Mouse (Mus musculus) myocyte (in vitro differentiated cells): ENCODE measurements at regions not wholly inside any gene's neighbourhood (a gene's known extent, or its start where the extent isn't known, plus 50 kb on each side); places are given as distances from the start of the nearest gene placed in this dataset.

Experiments used
- CEBPB ChIP-seq: IDR thresholded peaks from 2 replicates; pipeline ENCODE4 v1.6.1; 2011; ENCODE audit warnings: mild to moderate bottlenecking, moderate library complexity; ENCODE audit not compliant: poor library complexity, insufficient read depth, severe bottlenecking
- E2F4 ChIP-seq: IDR thresholded peaks from one replicate; pipeline ENCODE4 v1.6.1; 2011; ENCODE audit warnings: mild to moderate bottlenecking, control low read depth, moderate library complexity; ENCODE audit not compliant: insufficient read depth
- MAX ChIP-seq: IDR thresholded peaks from one replicate; pipeline ENCODE4 v1.6.1; 2011; ENCODE audit warnings: low read depth, mild to moderate bottlenecking, control low read depth
- MYOD1 ChIP-seq, 3 experiments: IDR thresholded peaks; one replicate each; pipeline ENCODE4 v1.6.1; 2011; ENCODE audit warnings: control low read depth in 2 of 3, low read depth in 2 of 3, mild to moderate bottlenecking in 2 of 3, moderate library complexity in 1 of 3; ENCODE audit not compliant: insufficient read length in 2 of 3, control insufficient read depth in 1 of 3
- MYOG ChIP-seq, 3 experiments: IDR thresholded peaks; one replicate each; pipeline ENCODE4 v1.6.1; 2011; ENCODE audit warnings: control low read depth in 2 of 3, low read depth in 2 of 3, mild to moderate bottlenecking in 2 of 3; ENCODE audit not compliant: insufficient read length in 2 of 3, control insufficient read depth in 1 of 3, insufficient read depth in 1 of 3
- POLR2A ChIP-seq: IDR thresholded peaks from one replicate; pipeline ENCODE4 v1.6.1; 2011; ENCODE audit warnings: low read depth, mild to moderate bottlenecking, control low read depth, moderate library complexity; ENCODE audit not compliant: insufficient read length
- POLR2AphosphoS2 ChIP-seq: IDR thresholded peaks from one replicate; pipeline ENCODE4 v1.6.1; 2011; ENCODE audit warnings: low read depth, control low read depth; ENCODE audit not compliant: insufficient read length
- REST ChIP-seq: IDR thresholded peaks from one replicate; pipeline ENCODE4 v1.6.1; 2011; ENCODE audit warnings: mild to moderate bottlenecking, control low read depth, moderate library complexity; ENCODE audit not compliant: insufficient read depth, insufficient read length
- SRF ChIP-seq: IDR thresholded peaks from one replicate; pipeline ENCODE4 v1.6.1; 2011; ENCODE audit warnings: low read depth; ENCODE audit not compliant: control insufficient read depth, insufficient read length
- TCF12 ChIP-seq: IDR thresholded peaks from one replicate; pipeline ENCODE4 v1.6.1; 2011; ENCODE audit warnings: mild to moderate bottlenecking, control low read depth; ENCODE audit not compliant: poor library complexity, insufficient read depth, severe bottlenecking
- TCF3 ChIP-seq: IDR thresholded peaks from one replicate; pipeline ENCODE4 v1.6.1; 2011; ENCODE audit warnings: low read depth, control low read depth; ENCODE audit not compliant: insufficient read length
- USF1 ChIP-seq: IDR thresholded peaks from one replicate; pipeline ENCODE4 v1.6.1; 2011; ENCODE audit warnings: low read depth, mild to moderate bottlenecking, control low read depth, moderate library complexity

- no peak for TF ChIP-seq POLR2A
- TF ChIP-seq TCF12: no peak
- no peak for TF ChIP-seq POLR2AphosphoS2
- TF ChIP-seq MYOD1 (IDR thresholded peaks at IDR 0.05; ENCODE audit: control insufficient read depth in 1 of 3, insufficient read length in 2 of 3, low read depth in 2 of 3): no peak
- no peak for TF ChIP-seq USF1
- no peak for TF ChIP-seq E2F4
- TF ChIP-seq TCF3: no peak
- no peak for TF ChIP-seq CEBPB
- no peak for TF ChIP-seq MYOG (IDR thresholded peaks at IDR 0.05; ENCODE audit: control insufficient read depth in 1 of 3, insufficient read depth in 1 of 3, insufficient read length in 2 of 3, low read depth in 2 of 3)
- TF ChIP-seq SRF: no peak
- TF ChIP-seq MAX: no peak
- no peak for TF ChIP-seq REST
These were observed 58.6 kb upstream of the Zc3h12a start for GRCm38 (mm10) chr4:125186246-125186645.
